Mouse (Mus musculus) cerebellum, postnatal 14 days (tissue): ENCODE data around the gene Rxfp4.
A peak's percentile ranks its signal among the peaks of the same experiment; 100 is the strongest.

ENCODE experiments used
- DNase-seq, 2 experiments: peaks; one replicate each; pipeline ENCODE4 v3.0.0; 2021; ENCODE audit warnings: mixed read lengths in 2 of 2

Rxfp4 gene

DNA sequence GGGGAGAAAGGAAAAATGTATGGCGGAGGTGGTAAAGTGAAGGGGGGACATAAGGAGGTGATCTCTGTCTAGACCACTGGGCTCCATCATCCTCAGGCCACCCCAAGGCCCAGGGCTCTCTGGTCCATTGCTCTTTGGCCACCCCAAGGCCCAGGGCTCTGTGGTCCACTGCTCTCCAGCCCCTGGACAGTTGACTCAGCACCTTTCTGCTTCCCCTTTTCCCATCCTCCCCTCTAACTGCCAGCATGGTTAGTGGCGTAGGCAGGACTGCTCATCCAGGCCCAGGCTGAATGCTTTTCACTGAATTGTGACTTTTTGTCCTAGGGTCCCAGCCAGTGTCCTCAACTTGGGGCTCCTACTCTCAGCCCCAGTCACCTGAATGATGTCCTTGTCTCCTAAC, 25.4 kb downstream of the Rxfp4 start:
- no peak for DNase-seq

DNA sequence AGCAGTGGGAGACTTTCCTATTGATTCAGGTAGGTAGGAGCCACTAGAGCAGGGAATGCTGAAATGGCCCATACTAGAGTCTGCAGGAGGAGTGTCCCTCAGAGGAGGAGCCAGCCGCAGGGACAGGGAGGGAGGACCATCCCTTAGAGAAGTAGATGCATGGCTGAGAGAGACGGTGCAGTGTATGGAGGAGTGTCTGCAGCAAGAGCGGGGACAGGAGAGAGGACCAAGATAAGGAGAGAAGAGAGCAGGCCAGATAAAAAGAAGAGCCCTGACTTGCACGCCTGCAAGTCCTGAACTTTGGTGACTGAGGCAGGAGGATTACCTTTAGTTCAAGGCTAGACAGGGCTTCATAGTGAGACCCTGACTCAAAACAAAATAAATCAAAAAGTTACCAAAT, 25.8 kb downstream of the Rxfp4 start:
- no peak for DNase-seq

DNA sequence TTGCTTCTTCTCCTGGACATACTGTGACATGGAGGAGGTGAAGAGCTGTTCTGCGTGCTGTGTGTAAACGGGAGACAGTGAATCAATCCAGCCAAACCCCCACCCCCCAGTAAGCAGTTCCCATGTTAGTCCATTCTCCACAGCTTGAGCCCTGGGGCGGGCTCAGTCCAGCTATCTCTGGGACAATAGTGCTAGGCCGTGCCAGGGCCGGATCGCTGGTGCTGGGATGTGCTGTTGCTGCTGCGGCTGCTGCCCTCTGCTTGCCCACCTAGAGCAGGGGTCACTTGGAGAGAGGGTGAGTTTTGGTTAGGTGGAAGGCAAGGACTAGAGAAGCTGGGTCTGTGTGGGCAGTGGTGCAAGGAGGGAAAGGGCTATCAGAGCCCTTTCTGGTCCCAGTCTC, 26.6 kb downstream of the Rxfp4 start:
- DNase-seq: peak in 1 of 2 experiments; percentile 41

DNA sequence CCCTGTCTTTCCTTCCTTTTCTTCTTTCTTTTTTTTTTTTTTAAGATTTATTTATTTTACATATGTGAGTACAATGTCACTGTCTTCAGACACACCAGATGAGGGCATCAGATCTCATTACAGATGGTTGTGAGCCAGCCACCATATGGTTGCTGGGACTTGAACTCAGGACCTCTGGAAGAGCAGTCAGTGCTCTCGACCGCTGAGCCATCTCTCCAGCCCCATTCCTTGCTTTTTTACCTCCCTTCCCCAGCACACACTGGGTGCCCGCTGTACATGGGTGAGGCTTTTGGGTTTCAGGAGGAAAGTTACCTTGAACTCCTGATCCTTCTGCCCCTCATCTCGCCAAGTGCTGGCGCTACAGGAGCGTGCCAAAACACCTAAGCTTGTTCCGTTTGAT, 27.4 kb downstream of the Rxfp4 start:
- DNase-seq: no peak

DNA sequence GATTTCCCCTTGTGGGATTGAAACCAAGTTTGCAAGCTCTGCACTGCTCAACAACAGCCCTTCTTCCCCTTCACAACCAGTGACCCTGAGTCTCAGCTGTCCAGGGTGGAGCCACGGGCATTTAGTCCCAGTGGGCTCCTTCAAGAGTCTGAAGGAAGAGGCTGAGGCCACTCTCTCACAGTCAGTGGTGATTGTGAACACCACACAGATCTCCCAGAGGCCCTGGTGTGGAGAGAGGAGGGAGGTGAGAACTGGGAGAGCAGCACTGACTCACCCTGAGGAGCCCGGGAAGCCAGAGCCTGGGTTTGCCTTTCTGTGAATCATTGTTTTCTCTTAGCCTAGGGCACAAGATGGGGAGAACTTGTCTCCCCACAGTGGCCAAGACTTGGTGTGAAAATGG, 28.0 kb downstream of the Rxfp4 start:
- no peak for DNase-seq

DNA sequence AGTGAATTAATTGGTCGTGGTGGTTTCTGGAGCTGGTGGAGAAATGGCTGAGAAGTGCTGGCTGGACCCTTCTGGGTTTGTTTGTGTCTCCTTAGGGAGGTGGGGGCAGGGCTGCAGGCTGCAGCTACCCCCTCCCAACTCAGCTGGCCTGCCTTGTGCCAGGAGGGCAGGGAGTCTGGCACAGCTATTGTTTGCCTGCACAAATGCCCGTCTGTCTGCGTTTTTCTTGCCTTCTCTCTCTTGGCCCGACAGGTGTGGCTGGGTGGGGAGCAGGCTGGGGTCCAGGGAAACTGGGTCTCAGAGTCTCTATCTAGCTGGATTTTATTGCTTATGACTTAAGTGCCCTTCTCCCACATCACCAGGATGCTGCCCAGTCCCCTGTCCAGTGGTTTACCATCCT, 28.6 kb downstream of the Rxfp4 start:
- DNase-seq: peak; percentile 86 to 89

DNA sequence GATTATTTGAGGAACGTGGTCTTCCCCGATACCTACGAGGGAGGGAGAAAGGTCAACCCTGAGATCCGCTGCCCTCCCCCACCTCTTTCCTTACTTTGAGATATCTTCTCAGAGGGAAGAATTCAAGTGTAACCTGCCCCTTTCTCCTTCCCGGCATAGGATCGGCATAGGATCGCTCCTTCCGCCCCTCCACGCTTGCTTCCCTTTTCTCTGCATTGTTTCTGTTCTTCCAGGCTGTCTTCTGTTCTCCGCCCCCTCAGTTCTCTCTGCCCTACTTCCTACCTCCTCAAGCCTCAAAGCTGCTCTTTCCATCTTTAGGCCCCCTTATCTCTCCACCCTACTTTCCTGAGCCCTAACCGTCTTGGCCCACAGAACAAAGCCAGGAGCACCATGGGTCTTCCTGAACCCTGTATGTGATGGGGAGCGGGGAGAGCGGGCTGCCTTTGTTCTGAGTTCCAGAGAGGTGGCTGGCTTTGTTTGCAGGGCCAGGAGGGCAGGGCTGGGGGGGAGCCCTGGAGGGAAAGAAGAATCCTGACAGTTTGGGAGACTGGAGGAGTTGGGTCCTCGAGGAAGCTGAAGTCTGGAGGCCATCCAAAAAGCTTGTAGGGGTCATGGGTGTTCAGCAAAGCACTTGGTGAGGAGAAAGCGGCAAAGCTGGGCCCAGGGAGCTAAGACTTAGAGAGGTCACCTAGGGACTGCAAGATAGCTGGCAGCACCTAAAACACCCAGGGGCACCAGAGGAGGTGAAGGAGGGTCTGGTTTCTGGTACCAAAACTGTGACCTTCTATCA, 29.4 kb downstream of the Rxfp4 start:
- peak; percentile 60 to 61 for DNase-seq

DNA sequence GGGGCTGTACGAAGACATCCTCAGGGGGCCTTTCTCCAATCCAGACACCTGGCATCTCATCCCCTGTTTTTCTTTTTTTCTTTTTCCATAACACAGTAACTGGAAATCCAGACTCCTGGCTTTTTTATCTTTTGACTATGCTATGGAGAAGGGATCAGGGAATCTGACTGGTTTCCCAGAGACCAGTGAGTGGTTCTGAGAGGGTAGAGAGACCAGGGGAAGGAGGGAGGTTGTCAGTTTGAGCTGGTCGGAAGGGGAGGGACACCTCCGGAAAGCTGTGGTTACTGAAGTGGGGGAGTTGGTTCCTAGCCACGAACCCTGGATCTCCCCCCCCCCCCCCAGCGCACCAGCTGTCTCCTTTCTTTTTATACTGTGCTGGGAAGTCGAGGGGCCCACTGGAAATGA, 30.0 kb downstream of the Rxfp4 start:
- peak in 1 of 2 experiments; percentile 71 for DNase-seq

DNA sequence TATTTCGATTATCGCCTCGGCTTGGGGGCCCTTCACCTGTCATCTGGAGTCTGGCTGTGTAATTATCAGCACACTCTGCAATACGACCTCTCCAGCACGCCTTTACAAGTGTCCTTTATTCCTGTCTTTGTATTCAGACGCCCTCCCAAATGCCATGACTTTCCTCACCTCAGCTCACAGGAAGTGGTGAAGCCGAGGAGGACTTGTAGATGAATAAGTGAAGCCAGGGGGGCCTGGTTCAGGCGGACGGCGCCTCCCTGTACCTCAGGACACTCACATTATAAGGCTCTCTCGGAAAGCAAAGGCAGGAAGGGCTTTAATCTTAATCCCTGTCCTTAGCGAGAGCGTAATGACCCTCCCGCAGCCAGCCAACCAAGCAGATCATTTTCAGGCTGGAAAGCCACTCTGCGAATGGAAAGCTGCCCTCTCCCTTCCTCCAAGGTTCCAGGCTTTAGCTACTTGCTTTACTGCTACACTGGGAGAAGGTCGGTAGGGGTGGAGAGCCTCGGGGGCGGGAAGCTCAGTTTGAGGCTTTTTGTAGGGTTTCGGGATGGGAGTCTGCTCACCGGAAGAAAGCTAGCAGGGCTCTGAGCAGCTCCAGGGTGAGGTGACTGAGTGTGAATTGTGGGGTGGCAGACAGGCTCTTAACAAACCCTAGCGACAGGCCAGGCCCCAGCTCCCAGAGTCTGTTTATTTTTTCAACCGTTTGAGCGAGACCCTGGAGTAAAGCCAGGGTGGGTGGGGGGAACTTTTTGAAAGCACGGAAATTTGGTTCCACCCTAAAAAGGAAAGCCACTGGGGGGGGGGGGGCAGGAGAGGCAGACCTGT, 30.6 kb downstream of the Rxfp4 start:
- peak; percentile 72 to 77 for DNase-seq

DNA sequence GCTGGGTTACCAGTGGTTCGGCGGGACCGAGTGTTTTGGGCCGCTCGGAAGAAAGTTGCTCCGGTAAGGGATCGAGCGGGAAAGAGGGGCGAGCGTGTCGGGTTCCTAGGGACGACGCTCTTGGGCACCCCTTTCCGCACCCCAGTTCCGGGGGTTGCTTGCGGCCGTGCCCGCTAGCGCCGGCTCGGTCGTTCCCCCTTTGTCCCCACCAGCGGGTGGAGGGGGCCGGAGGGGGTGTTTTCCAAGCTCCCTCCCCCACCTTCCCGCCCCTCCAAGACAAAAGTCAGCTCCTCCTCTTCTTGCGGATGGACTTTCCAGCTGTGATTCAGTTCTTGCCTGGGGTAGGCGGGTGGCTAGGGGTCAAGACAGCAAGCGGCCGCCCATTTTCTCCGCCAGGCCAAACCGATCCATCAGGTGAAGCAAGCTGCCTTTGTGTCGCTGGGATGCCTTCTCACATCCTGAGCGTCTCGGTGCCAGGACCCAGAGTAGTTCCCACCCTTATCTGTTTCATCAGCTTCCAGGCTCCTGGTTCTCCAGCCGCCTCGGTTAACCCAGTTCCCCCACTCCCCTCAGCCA, 31.3 kb downstream of the Rxfp4 start:
- peak; percentile 72 to 74 for DNase-seq

DNA sequence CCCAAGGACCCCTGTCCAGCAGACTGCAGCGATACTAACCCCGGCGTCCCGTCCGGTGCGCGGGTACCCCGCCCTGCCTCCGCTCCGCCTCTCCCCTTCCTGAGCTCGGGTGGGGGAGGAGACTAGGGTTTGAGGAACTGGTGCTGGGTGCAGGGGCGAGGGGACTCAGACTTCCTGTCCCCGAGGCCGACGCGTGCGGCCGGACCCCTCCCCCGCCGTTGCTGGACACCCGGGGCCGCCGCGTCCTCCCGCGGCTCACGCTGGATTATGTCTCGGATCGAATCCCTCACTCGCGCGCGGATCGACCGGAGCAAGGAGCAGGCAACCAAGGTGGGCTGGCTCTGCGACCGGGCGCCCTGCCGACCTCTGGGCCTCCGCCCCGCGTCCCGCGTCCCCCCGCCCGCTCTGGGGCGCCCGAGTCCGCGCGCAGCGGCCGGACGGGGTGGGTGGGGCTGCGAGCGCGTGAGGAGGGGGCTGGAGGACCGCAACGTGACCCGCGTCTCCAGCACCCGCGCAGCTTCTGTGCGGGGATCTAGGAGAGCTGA, 31.9 kb downstream of the Rxfp4 start:
- peak; percentile 77 to 79 for DNase-seq

DNA sequence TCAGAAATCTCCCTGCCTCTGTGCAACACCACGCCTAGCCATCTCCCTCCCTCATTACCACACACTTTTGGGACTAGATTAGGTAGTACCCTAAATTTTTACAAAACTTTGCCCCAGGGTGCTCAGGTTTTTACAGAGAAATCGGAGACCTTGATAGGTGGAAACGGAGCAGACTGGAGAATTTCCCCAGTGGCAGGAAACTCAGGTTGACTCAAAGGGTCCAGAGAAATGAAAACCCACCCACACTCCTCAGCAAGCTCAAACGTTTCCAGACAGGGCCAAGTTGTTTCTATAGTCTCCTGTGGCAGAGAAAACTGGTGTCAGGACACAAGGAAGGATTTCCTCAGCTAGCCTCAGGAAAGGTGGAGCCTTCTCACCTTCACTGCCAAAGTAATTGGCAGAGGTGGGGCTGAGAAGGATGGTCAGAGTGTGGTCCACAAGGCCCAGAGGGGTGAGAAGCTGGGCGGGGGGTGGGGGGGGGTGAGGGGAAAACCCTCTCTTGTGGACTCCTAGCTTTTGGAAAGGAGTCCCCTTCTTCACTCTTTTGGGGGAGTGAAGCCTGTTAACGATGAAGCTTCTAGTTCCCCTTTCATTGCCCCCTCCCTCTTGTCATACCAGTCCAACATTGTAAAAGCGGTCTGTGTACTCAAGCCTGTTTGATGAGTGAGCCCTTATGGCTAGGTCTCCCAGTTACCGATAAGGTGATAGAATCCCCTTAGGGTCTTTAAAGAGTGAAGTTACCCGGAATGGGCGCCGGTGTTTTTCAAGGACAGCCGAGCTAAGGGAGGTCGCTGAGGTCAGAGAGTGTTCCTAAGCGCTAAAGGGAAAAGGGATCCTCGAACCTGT, 32.6 kb downstream of the Rxfp4 start:
- DNase-seq: no peak

DNA sequence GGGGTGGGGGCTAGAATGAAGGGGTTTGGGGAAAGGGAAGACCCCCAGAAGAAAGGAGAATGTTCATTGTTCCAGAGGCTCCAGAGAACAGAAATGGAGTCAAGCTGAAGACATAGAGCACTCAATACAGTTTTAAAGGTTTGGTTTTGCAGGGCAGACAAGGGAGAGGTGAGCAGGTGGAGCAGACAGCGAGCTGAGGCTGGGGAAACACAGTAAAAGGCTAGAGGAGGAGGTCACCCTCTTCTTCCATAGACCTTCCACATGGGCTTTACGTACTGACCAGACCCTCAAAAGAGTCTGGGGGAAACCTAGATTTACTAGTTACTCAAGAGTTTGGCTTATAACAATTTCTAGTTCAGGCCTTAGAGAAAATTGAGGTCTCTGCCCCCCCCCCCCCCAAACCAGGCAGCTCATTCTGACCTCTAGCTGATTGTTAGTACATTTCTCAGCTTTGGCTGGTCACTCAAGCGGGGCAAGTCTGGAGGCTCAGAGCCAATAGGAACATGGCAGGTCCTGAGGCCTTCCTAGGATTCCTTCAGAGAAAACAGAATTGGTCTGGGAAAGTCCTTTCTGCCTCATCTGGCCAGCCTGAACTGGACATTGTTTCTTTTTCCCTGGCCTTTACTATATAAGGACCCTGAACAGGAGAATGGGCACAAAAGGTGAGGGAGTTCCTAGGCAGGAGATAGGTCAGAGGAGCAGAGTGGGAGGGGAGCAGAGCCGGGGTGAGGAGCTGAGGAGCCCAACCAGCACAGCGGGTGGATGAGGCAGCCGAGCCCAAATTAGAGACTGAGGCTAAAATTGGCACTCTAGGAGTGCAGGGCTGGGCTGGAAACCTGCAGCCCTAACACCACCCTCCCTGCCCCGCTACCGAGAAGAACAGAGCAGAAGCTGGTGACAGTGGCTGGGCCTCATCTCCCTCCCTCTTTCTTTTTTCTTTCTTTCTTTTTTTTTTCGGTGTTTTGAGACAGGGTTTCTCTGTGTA, 33.5 kb downstream of the Rxfp4 start:
- DNase-seq: peak in 1 of 2 experiments; percentile 13

DNA sequence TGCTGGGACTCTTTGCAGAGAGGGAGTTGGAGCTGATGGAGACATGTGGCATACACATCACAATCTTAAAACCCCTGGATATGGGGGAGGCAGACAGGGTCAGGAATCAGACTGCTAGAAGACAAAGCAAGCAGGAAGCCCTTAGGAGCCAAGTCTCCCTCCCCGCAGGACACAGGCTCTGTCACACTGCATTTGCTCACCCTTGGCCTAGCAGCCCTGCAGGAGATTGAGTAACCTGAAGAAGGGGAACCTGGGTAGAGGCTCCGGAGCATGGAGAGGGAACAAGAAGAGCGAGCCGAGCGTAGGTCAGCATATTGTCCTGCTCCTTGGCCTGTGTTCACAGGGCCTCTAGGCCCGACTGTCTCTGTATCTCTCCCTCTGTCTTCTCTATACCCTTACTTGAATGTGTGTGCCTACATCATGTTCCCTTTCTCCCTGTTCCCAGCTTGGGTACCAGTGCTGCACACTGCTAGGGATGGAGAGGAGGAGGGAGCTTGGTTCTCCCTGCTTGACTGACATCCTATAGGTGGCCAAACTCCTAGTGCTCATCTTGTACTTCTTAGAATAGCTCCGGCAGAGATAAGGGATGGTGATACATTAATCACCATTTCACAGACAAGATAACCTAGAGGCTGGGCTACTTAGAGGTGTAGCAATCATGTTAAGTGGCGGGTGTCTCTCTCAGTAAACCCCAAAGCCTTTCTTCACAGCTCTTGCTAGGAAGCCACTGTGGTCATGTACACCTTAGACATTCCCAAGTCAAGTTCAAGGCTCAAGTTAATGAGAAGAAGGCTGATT, 34.7 kb downstream of the Rxfp4 start:
- DNase-seq: no peak

DNA sequence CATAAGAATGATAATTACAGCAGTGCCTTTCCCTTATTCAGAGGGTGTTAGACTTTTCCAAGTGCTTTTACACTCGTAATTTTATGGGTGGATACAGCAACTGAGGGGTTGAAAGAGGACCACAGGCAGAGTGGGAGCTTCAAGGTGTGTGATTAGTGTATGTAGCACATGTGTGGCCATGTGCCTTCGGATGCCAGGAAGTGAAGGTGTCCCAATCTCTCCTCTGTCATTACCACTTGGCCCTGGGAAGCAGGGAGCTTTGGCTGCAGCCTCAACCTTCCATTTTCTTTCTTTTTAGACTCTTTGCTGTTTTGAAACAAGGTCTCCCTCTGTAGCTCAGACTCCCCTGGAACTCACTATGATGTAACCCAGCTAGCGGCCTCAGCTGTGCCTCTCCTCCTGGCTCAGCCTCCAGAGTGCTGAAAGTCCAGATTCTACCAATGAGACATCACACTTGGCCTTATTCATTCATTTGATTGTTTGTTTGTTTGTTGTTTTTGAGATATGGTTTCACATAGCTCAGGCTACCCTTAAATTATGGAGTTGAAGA, 35.9 kb downstream of the Rxfp4 start:
- DNase-seq: no peak

DNA sequence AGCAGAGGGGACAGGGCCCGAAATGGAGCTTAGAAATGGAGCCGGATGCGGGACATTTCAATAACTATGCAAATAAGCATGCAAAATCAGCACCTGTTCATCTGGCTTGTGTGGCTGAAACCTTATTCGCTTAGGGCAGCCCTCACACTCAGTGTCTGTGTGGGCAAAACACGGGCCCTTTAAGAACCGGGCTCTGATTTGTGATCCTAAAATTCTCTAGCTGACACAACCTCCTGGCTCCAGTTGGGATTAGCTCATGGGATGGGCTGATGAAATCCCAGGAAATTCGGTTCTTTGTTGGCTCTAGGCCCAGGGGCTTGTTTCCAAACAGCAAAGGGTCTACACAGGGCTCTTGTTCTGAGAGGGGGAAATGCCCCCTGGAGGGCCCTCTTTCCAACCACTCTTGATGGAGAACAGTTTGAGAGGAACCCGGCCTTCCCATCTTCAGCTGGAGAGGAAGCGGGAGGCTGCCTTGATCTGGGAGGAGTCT, 37.0 kb downstream of the Rxfp4 start:
- DNase-seq: peak; percentile 48 to 65

DNA sequence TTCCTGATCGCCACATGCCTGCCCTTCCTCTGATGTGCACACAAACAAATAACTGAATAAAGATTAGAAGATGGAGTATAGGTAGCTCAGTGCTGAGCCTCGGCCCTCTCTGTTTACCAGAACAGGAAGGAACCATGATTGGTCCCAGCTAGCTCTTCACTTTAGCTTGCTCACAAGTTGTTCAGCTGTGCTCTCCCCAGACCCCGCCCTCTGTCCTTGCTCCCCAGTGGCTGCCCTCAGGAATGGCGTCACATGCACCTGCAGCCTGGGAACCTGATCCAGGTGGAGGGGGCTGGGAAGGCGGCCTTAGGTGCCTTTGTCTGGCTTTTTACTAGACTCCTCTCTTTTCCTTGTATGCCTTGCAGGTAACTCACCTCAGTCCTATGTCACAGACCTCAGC, 37.8 kb downstream of the Rxfp4 start:
- no peak for DNase-seq

DNA sequence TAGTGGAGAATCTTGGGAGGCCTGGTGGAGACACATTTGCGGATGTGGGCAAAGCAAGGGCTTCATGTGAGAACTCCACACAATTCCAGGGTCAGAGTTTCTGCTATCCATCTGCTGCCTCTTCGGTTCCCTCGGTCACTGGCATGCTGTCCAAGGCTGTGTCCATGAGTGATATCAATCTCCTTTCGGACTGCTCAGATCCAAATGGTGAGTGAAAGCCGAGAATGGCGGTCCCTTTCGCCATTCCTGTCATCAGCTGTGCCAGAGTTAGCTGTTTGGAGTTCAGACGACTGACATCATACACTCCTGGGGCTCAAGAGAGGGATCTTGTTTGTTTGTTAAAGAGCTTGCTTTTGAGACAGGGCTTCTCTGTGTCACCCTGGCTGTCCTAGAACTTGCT, 38.5 kb downstream of the Rxfp4 start:
- no peak for DNase-seq

DNA sequence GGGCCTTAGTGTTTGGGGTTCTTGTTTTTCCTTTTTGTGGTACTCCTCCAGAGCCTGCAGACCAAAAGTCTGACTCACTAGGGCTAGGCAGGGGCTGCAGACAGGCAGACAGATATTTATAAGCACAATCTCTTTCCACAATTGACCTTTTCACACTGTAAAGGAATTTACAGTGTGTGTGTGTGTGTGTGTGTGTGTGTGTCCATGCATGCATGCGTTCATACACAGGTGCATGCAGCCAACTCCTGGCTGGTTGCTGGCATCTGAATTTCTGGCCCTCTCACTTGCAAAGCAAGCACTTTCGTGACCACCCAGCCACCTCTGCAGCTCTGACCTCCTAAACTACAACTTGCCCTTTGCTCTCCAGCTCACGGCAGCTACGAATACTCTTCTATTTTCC, 43.9 kb downstream of the Rxfp4 start:
- DNase-seq: no peak

DNA sequence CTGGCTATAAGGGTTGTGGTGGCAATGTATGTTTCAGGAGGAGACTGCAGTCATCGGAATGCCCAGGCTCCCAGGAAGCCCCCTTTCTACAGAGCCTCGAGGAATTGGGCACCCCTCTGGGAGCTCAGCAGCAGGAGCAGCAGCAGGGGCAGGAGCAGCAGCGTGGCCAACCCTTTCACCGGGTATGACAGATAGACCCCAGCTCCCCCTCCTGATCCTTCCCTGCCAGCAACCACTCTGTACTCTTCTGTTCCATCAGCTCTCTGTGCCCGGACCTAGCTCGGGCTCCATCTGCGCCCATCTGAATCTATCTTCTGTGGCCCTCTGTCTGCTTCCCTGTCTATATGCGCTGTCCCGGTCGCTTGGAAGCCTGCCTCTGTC, 45.2 kb downstream of the Rxfp4 start:
- no peak for DNase-seq
